Mouse (Mus musculus) liver, embryonic 14.5 days (tissue): Measurements from ENCODE around the gene Aatf. TPM values are rescaled to one million over a fixed set of nuclear protein-coding genes. Genes with fewer than 3 reads are reported as not detected.

Experiments
- ATAC-seq: fragments of 200-750 bp; cut with Nextera tagmentation; 2 replicates; pipeline ENCODE4 v1.8.0; 2017; ENCODE audit warnings: moderate number of reproducible peaks, mild to moderate bottlenecking, moderate library complexity; ENCODE audit not compliant: insufficient read depth
- DNase-seq, 3 experiments: peaks; one replicate each; pipeline ENCODE4 v3.0.0-alpha.2; 2012 to 2013; ENCODE audit warnings: low read depth in 3 of 3, low spot score in 3 of 3
- H3K27ac ChIP-seq: fragments of 300-500 bp; sonication (generic); 2 replicates; pipeline ENCODE4 v1.5.1; 2014; ENCODE audit warnings: moderate library complexity, mild to moderate bottlenecking, control low read depth, inconsistent platforms
- H3K27me3 ChIP-seq: fragments of 300-500 bp; sonication (generic); 2 replicates; pipeline ENCODE4 v1.6.1; 2014; ENCODE audit warnings: mild to moderate bottlenecking, low read length, moderate library complexity; ENCODE audit not compliant: control insufficient read depth, insufficient read depth
- H3K36me3 ChIP-seq: fragments of 300-500 bp; sonication (generic); replicated peaks from 2 replicates; pipeline ENCODE4 v1.6.1; 2014; ENCODE audit warnings: low read depth; ENCODE audit not compliant: control insufficient read depth, insufficient read depth
- H3K4me1 ChIP-seq, 2 experiments: fragments of 200-500 bp in 1 of 2; fragments of 300-500 bp in 1 of 2; sonication (generic) in 1 of 2; replicated peaks; 2 replicates each; pipeline ENCODE4 v1.6.1; 2012 to 2014; ENCODE audit warnings: antibody characterized with exemption in 1 of 2, inconsistent platforms in 1 of 2, low read length in 1 of 2; ENCODE audit not compliant: control insufficient read depth in 2 of 2, insufficient read depth in 2 of 2
- H3K4me2 ChIP-seq: fragments of 300-500 bp; sonication (generic); 2 replicates; pipeline ENCODE4 v1.6.1; 2014; ENCODE audit warnings: low read depth, mild to moderate bottlenecking, control low read depth, moderate library complexity
- H3K4me3 ChIP-seq, 2 experiments: fragments of 200-500 bp in 1 of 2; fragments of 300-500 bp in 1 of 2; sonication (generic) in 1 of 2; 2 replicates each; pipeline ENCODE4 v1.5.1; 2012 to 2014; ENCODE audit warnings: low read depth in 2 of 2, low read length in 2 of 2, mild to moderate bottlenecking in 2 of 2, control low read depth in 1 of 2, inconsistent platforms in 1 of 2, moderate library complexity in 1 of 2; ENCODE audit not compliant: insufficient read depth in 1 of 2
- H3K9ac ChIP-seq: fragments of 300-500 bp; sonication (generic); replicated peaks from 2 replicates; pipeline ENCODE4 v1.6.1; 2014; ENCODE audit warnings: mild to moderate bottlenecking, control low read depth, moderate library complexity
- H3K9me3 ChIP-seq: fragments of 300-500 bp; sonication (generic); 2 replicates; pipeline ENCODE4 v1.6.1; 2016; ENCODE audit warnings: low read length, mixed read lengths; ENCODE audit not compliant: control insufficient read depth
- CTCF ChIP-seq: IDR thresholded peaks from 2 replicates; pipeline ENCODE4 v1.5.1; 2016; ENCODE audit warnings: antibody characterized with exemption, low read depth, control low read depth
- EP300 ChIP-seq: IDR thresholded peaks from 2 replicates; pipeline ENCODE4 v1.6.1; 2016; ENCODE audit warnings: antibody characterized with exemption, low read depth
- WGBS: fragments of 180-500 bp; shearing (Covaris S2); extraction: QIAGEN DNeasy Blood & Tissue Kit; methylation state at CpG from one replicate; pipeline ENCODE4 v1.1.7; 2014; ENCODE audit not compliant: insufficient replicate concordance; 5-methylcytosine and 5-hydroxymethylcytosine counted together
- polyA plus RNA-seq, 2 experiments: library from polyadenylated mRNA; depleted of rRNA in 1 of 2; stranded (reverse) in 1 of 2; unstranded in 1 of 2; fragments of >200 nt; fragmentation: Nextera tagmentation in 1 of 2; extraction: Ambion mirVana in 1 of 2; gene quantifications; 2 replicates each; pipeline versions ENCODE4 v1.2.1 to v1.2.3; 2012 to 2014

Gene Aatf
- polyA plus RNA-seq, 2 experiments = 6.3 to 20.3 TPM

DNA sequence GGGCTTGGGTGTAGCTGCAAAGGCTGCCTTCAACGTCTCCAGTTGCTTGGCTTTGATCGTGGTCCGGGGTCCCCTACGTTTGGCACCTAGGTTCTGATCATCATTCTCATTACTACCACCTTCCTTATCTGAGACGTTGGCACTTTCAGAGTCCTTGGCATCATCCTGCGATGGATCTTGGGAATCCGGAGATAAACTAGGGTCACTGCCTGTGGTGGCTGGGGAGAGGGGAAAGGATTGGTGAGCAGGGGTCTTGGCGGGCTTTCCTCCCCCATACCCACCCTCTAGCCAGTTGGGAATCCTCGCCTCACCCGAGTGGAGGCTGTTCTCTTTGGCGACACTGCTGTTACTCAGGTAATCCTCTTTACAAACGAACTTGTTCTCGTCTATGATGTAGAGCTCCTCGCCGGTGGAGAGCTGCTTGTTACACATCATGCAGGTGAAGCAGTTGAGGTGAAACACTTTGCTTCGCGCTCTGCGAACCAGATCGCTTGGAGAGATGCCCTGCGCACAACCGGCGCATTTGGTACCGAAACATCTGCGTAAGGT is 8.5 kb upstream of the Aatf start:
- no peak overlapping the region for H3K27ac ChIP-seq
- TF ChIP-seq CTCF = no peak
- TF ChIP-seq EP300 = no peak
- DNase-seq = no peak
- no peak overlapping the region for H3K4me3 ChIP-seq
- H3K4me1 ChIP-seq = no peaks in the 10 kb centered on the region
- peaks cover 97% of the 10 kb centered on the region for H3K27me3 ChIP-seq
- no peaks in the 10 kb centered on the region for H3K9me3 ChIP-seq
- H3K9ac ChIP-seq = no peak overlapping the region
- no peak overlapping the region for H3K4me2 ChIP-seq
- ATAC-seq = no peak
- WGBS = 23% methylated on average over 24 of the region's 24 CpGs
- no peaks in the 10 kb centered on the region for H3K36me3 ChIP-seq

- Histone ChIP-seq H3K27me3 (peaks cover 97% of the 10 kb centered on the region), H3K4me3 (no peak overlapping the region), H3K27ac (no peak overlapping the region), H3K4me2 (no peak overlapping the region), H3K9me3 (no peaks in the 10 kb centered on the region), H3K36me3 (no peaks in the 10 kb centered on the region), H3K9ac (no peak overlapping the region), H3K4me1 (no peaks in the 10 kb centered on the region)
- TF ChIP-seq EP300 (no peak), CTCF (no peak)
- DNase-seq = no peak
- 39% methylated on average over 3 of the region's 3 CpGs for WGBS
- ATAC-seq = no peak
Measured at GRCm38 (mm10) chr11:84521071-84521390, 7.7 kb upstream of the Aatf start.

- Histone ChIP-seq H3K36me3 (no peaks in the 10 kb centered on the region), H3K27me3 (peaks cover 97% of the 10 kb centered on the region), H3K4me3 (no peak overlapping the region), H3K9ac (no peak overlapping the region), H3K9me3 (no peaks in the 10 kb centered on the region), H3K4me1 (no peaks in the 10 kb centered on the region), H3K4me2 (no peak overlapping the region), H3K27ac (no peak overlapping the region)
- TF ChIP-seq EP300 (no peak), CTCF (no peak)
- DNase-seq (no peak), ATAC-seq (no peak)
- 9% methylated on average over 31 of the region's 31 CpGs for WGBS
Measured at GRCm38 (mm10) chr11:84520269-84521070, 7.1 kb upstream of the Aatf start.

GRCm38 (mm10) chr11:84519576-84520268 is 6.4 kb upstream of the Aatf start:
- H3K9ac ChIP-seq = no peak overlapping the region
- ATAC-seq (no peak), DNase-seq (no peak)
- no peaks in the 10 kb centered on the region for H3K36me3 ChIP-seq
- no peaks in the 10 kb centered on the region for H3K4me1 ChIP-seq
- no peak overlapping the region for H3K27ac ChIP-seq
- no peak overlapping the region for H3K4me2 ChIP-seq
- WGBS = 22% methylated on average over 34 of the region's 34 CpGs
- TF ChIP-seq CTCF (no peak), EP300 (no peak)
- peaks cover 97% of the 10 kb centered on the region for H3K27me3 ChIP-seq
- H3K9me3 ChIP-seq = no peaks in the 10 kb centered on the region
- no peak overlapping the region for H3K4me3 ChIP-seq

- Histone ChIP-seq H3K4me2 (no peak overlapping the region), H3K27me3 (peaks cover 96% of the 10 kb centered on the region), H3K4me1 (peaks cover 0 to 2% of the 10 kb centered on the region in 2 experiments; a peak in 2 of 4 replicates), H3K9ac (no peak overlapping the region), H3K36me3 (no peaks in the 10 kb centered on the region), H3K9me3 (no peaks in the 10 kb centered on the region), H3K4me3 (no peak overlapping the region), H3K27ac (no peak overlapping the region)
- DNase-seq (no peak), ATAC-seq (no peak)
- no peak for TF ChIP-seq CTCF
- no peak for TF ChIP-seq EP300
- 32% methylated on average over 12 of the region's 12 CpGs for WGBS
Measured at GRCm38 (mm10) chr11:84519036-84519435, 5.7 kb upstream of the Aatf start.
